Mouse (Mus musculus): Measurements from ENCODE around the gene Dhh. TPM values are rescaled to one million over a fixed set of nuclear protein-coding genes. Genes with fewer than 3 reads are reported as not detected.

Dhh gene
- polyA plus RNA-seq, 1 experiment from 2014 or later, result 2.0 TPM

GRCm38 (mm10) chr15:98897495-98897894, 845 bp downstream of the Dhh start:
- Histone ChIP-seq H3K9ac (ENCODE audit: low read length) (no peak overlapping the region), H3K4me2 (ENCODE audit: low read depth, low read length) (peak overlapping the region; percentile 60), H3K36me3 (ENCODE audit: control insufficient read depth, insufficient read depth) (no peaks in the 10 kb centered on the region), H3K9me3 (replicated peaks; ENCODE audit: control insufficient read depth, low read length) (no peaks in the 10 kb centered on the region), H3K4me3 (ENCODE audit: low read length) (peak overlapping the region; percentile 41), H3K27ac (ENCODE audit: low read length) (no peak overlapping the region), H3K27me3 (ENCODE audit: control insufficient read depth, insufficient read depth, low read length) (peaks cover 65% of the 10 kb centered on the region), H3K4me1 (ENCODE audit: control insufficient read depth, insufficient read depth, low read length) (peaks cover 33% of the 10 kb centered on the region)
- 0 out of 2 replicates have a peak, but pooled peaks have one; percentile 20 for ATAC-seq (replicated peaks; ENCODE audit: extremely low read depth, insufficient read depth, low FRiP score)
- 12% methylated on average over 10 of the region's 10 CpGs for WGBS

GRCm38 (mm10) chr15:98895635-98896589, 2.4 kb downstream of the Dhh start:
- WGBS, result 5% methylated on average over 41 of the region's 41 CpGs
- Histone ChIP-seq H3K9ac (ENCODE audit: low read length) (peak overlapping the region; percentile 70), H3K4me2 (ENCODE audit: low read depth, low read length) (peak overlapping the region; percentile 99), H3K27me3 (ENCODE audit: control insufficient read depth, insufficient read depth, low read length) (peaks cover 65% of the 10 kb centered on the region), H3K4me3 (ENCODE audit: low read length) (peak overlapping the region; percentile 50), H3K4me1 (ENCODE audit: control insufficient read depth, insufficient read depth, low read length) (peaks cover 33% of the 10 kb centered on the region), H3K27ac (ENCODE audit: low read length) (peak overlapping the region; percentile 37; the same call in 1 of the 2 replicates), H3K36me3 (ENCODE audit: control insufficient read depth, insufficient read depth) (no peaks in the 10 kb centered on the region), H3K9me3 (replicated peaks; ENCODE audit: control insufficient read depth, low read length) (no peaks in the 10 kb centered on the region)
- ATAC-seq (replicated peaks; ENCODE audit: extremely low read depth, insufficient read depth, low FRiP score), result 0 out of 2 replicates have a peak, but pooled peaks have one; percentile 5

DNA sequence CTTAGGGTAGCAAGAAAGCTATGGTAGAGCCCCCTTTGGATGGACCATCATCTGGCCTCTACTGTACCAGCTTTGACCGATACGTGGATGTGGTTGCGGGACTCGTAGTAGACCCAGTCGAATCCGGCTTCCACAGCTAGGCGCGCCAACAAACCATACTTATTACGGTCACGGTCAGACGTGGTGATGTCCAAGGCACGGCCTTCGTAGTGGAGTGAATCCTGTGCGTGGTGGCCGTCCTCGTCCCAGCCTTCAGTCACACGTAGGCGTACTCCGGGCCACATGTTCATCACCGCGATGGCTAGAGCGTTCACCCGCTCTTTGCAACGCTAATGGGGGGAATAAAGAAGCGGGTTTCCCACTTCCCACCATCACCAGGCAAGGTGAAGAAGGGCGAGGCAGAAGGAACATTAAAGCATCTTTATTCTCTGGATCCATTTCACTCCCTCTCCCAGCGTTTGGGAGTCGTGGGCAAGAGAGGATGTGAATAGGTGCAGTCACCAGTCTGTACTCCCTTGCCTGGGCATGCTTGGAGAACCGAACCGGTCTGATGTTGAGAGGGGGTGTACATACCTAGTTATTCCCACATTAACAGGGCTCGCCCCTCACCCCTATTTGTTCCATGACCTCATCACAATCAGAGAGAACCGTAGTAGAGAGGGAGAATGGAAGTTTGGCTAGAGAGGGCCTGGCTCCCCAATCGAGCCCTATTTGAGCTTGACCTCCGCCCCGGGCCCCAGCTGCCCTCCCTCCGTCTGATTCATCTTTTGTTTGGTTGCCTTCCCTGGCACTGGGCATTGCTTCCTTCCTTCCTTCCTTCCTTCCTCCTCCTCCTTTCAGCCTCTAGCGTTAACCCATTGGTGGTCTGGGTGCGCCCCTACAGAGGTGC, 3.4 kb downstream of the Dhh start:
- Histone ChIP-seq H3K27me3 (ENCODE audit: control insufficient read depth, insufficient read depth, low read length) (peaks cover 61% of the 10 kb centered on the region), H3K27ac (ENCODE audit: low read length) (no peak overlapping the region), H3K36me3 (ENCODE audit: control insufficient read depth, insufficient read depth) (no peaks in the 10 kb centered on the region), H3K4me2 (ENCODE audit: low read depth, low read length) (peak overlapping the region; percentile 99), H3K9ac (ENCODE audit: low read length) (peak overlapping the region; percentile 70), H3K4me3 (ENCODE audit: low read length) (peak overlapping the region; percentile 66), H3K9me3 (replicated peaks; ENCODE audit: control insufficient read depth, low read length) (no peaks in the 10 kb centered on the region), H3K4me1 (ENCODE audit: control insufficient read depth, insufficient read depth, low read length) (peaks cover 33% of the 10 kb centered on the region)
- WGBS, result 9% methylated on average over 38 of the region's 38 CpGs
- ATAC-seq (replicated peaks; ENCODE audit: extremely low read depth, insufficient read depth, low FRiP score), result no peak

DNA sequence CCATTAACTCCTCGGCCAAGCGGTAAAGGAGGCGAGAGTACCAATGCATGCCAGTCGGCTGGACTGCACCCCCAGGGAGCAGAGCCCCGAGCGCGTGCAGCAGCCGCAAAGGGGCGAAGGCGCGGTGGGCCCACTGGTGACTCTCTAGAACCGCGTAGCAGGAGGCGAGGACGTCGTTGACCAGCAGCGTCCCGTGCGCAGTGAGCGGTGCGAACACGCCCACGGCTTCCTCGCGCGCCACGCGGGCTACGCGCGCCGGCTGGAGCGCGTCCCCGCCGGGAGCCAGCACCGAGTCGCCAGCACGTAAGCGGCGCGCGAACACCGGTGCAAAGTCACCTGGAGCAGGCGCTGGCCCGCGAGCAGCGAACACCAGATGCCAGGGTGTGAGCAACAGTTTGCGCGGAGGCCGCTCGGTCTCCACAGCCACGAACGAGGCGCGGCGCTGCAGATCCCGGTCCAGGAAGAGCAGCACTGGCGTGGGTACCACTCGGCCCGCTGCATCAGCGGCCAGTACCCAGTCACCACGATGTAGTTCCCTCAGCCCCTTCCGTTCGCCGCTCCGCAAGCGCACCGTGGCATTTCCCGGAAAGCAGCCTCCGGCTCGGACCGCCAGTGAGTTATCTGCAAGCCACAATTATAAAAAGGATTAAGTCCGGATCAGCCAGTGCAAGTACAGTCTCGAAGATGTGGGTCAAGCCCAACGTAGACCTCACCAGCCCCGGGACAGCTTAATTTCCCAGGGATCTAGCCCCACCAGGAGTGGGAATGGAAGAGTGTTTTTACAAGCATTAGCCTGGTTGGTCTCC, 4.2 kb downstream of the Dhh start, which contains the start of gene Rhebl1:
Gene Rhebl1 (minus strand): TSS at position 601 of the 806 bp plus-strand sequence.
- H3K4me1 ChIP-seq (ENCODE audit: control insufficient read depth, insufficient read depth, low read length), result peaks cover 33% of the 10 kb centered on the region
- peak within 1 kb of the TSS; percentile 70 for H3K9ac ChIP-seq (ENCODE audit: low read length)
- peak within 1 kb of the TSS; percentile 99 for H3K4me2 ChIP-seq (ENCODE audit: low read depth, low read length)
- peak within 1 kb of the TSS; percentile 66 for H3K4me3 ChIP-seq (ENCODE audit: low read length)
- H3K9me3 ChIP-seq (replicated peaks; ENCODE audit: control insufficient read depth, low read length), result no peaks in the 10 kb centered on the region
- under 1% methylated on average over 77 of the region's 77 CpGs for WGBS
- no peak within 1 kb of the TSS for H3K27ac ChIP-seq (ENCODE audit: low read length)
- H3K27me3 ChIP-seq (ENCODE audit: control insufficient read depth, insufficient read depth, low read length), result peaks cover 58% of the 10 kb centered on the region
- H3K36me3 ChIP-seq (ENCODE audit: control insufficient read depth, insufficient read depth), result no peaks in the 10 kb centered on the region
- 0 out of 2 replicates have a peak, but pooled peaks have one; percentile 12 for ATAC-seq (replicated peaks; ENCODE audit: extremely low read depth, insufficient read depth, low FRiP score)

GRCm38 (mm10) chr15:98893036-98893435, 5.3 kb downstream of the Dhh start:
- 72% methylated on average over 4 of the region's 4 CpGs for WGBS
- no peaks in the 10 kb centered on the region for H3K9me3 ChIP-seq (replicated peaks; ENCODE audit: control insufficient read depth, low read length)
- H3K9ac ChIP-seq (ENCODE audit: low read length), result no peak overlapping the region
- H3K27me3 ChIP-seq (ENCODE audit: control insufficient read depth, insufficient read depth, low read length), result peaks cover 48% of the 10 kb centered on the region
- H3K4me2 ChIP-seq (ENCODE audit: low read depth, low read length), result no peak overlapping the region
- no peaks in the 10 kb centered on the region for H3K36me3 ChIP-seq (ENCODE audit: control insufficient read depth, insufficient read depth)
- no peak overlapping the region for H3K4me3 ChIP-seq (ENCODE audit: low read length)
- ATAC-seq (replicated peaks; ENCODE audit: extremely low read depth, insufficient read depth, low FRiP score), result no peak
- H3K27ac ChIP-seq (ENCODE audit: low read length), result no peak overlapping the region
- H3K4me1 ChIP-seq (ENCODE audit: control insufficient read depth, insufficient read depth, low read length), result peaks cover 31% of the 10 kb centered on the region

DNA sequence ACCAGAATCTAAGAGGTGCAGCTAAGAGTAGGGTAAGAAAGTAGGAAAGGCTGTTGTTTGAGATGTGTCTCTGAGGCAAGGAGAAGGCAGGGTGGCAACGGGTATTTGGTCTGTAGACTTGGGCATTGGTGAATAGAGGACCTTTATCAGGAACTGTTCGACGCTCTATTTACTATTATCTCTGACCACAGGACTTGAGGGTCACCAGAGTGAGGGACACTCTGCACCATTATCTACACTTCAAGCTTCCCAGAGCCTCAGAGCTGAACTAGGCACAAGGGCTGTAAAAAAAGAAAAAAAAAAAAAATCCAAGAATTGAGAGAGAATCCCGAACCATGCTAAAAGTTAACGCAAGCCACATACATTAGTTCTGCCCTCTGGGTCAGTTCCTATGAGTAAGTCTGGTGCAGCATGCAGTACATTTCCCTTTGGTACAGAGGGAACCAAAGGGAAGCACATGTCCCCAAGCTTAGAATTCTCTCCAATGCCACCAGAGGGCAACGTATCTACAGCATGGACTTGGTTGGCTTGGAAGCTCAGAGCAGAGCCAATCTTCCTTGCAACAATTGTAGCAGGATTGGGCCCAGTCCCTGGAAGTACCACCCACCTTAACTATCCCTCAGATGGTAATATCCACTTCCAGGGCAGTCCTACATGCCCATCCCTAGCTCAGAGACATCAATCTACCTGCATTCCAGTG, 6.3 kb downstream of the Dhh start:
- peaks cover 39% of the 10 kb centered on the region for H3K27me3 ChIP-seq (ENCODE audit: control insufficient read depth, insufficient read depth, low read length)
- no peak overlapping the region for H3K4me3 ChIP-seq (ENCODE audit: low read length)
- no peak overlapping the region for H3K4me2 ChIP-seq (ENCODE audit: low read depth, low read length)
- H3K9ac ChIP-seq (ENCODE audit: low read length), result no peak overlapping the region
- no peaks in the 10 kb centered on the region for H3K9me3 ChIP-seq (replicated peaks; ENCODE audit: control insufficient read depth, low read length)
- whole genome bisulfite sequencing, result 28% methylated on average over 6 of the region's 6 CpGs
- peaks cover 21% of the 10 kb centered on the region for H3K4me1 ChIP-seq (ENCODE audit: control insufficient read depth, insufficient read depth, low read length)
- H3K27ac ChIP-seq (ENCODE audit: low read length), result no peak overlapping the region
- H3K36me3 ChIP-seq (ENCODE audit: control insufficient read depth, insufficient read depth), result no peaks in the 10 kb centered on the region
- ATAC-seq (replicated peaks; ENCODE audit: extremely low read depth, insufficient read depth, low FRiP score), result peak; percentile 24; the same call in 1 of the 2 replicates

DNA sequence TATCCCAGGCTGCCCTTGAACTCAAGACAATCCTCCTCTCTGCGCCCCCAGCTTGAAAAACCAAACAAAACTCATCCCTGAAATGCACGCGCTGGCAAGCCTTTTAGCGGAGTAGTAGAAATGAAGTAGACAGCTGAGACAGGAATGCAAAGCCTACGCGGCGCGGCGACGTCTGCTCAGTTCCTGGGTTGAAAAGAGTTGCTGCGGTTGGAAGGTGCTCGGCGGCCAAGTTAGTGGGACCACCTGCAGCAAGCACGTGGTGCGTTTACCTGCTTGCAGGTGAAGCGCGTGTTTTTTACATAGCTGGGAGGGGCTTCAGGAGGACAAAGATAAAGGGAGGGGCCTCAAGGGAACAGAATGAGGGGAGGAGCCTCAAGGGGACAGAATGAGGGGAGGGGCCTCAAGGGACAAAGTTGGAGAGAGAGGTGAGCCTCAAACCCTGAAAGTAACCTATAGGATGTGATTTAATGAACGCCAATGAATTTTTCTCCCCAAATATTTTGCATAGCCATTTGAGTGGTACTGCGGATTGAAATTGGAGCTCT, 7.1 kb downstream of the Dhh start:
- no peaks in the 10 kb centered on the region for H3K36me3 ChIP-seq (ENCODE audit: control insufficient read depth, insufficient read depth)
- peak overlapping the region; percentile 15; the same call in 1 of the 2 replicates for H3K4me3 ChIP-seq (ENCODE audit: low read length)
- H3K9ac ChIP-seq (ENCODE audit: low read length), result no peak overlapping the region
- H3K4me1 ChIP-seq (ENCODE audit: control insufficient read depth, insufficient read depth, low read length), result peaks cover 18% of the 10 kb centered on the region
- ATAC-seq (replicated peaks; ENCODE audit: extremely low read depth, insufficient read depth, low FRiP score), result no peak
- 16% methylated on average over 19 of the region's 19 CpGs for WGBS
- H3K9me3 ChIP-seq (replicated peaks; ENCODE audit: control insufficient read depth, low read length), result no peaks in the 10 kb centered on the region
- peak overlapping the region; percentile 39 for H3K4me2 ChIP-seq (ENCODE audit: low read depth, low read length)
- H3K27me3 ChIP-seq (ENCODE audit: control insufficient read depth, insufficient read depth, low read length), result peaks cover 31% of the 10 kb centered on the region
- no peak overlapping the region for H3K27ac ChIP-seq (ENCODE audit: low read length)

All from heart, embryonic 16.5 days (tissue).